Mouse (Mus musculus) hindbrain, embryonic 16.5 days (tissue): ENCODE results near the gene Adgrg5. TPM values are rescaled to one million over a fixed set of nuclear protein-coding genes. Genes with fewer than 3 reads are reported as not detected.

Source experiments
- ATAC-seq: fragments of 200-750 bp; cut with Nextera tagmentation; 2 replicates; pipeline ENCODE4 v1.8.0; 2017; ENCODE audit warnings: moderate TSS enrichment, moderate library complexity
- H3K27ac ChIP-seq: fragments of 300-500 bp; sonication (generic); 2 replicates; pipeline ENCODE4 v1.5.1; 2014; ENCODE audit warnings: low read depth, mild to moderate bottlenecking, control low read depth, low read length, moderate library complexity
- H3K27me3 ChIP-seq: fragments of 300-500 bp; sonication (generic); replicated peaks from 2 replicates; pipeline ENCODE4 v1.6.1; 2014; ENCODE audit warnings: low read length; ENCODE audit not compliant: control insufficient read depth, insufficient read depth
- H3K36me3 ChIP-seq: fragments of 300-500 bp; sonication (generic); 2 replicates; pipeline ENCODE4 v1.6.1; 2014; ENCODE audit warnings: mild to moderate bottlenecking, low read length, moderate library complexity, mixed read lengths; ENCODE audit not compliant: control insufficient read depth, insufficient read depth
- H3K4me1 ChIP-seq: fragments of 300-500 bp; sonication (generic); 2 replicates; pipeline ENCODE4 v1.6.1; 2014; ENCODE audit warnings: low read depth, low read length; ENCODE audit not compliant: control insufficient read depth, insufficient read depth
- H3K4me2 ChIP-seq: fragments of 300-500 bp; sonication (generic); 2 replicates; pipeline ENCODE4 v1.6.1; 2014; ENCODE audit warnings: mild to moderate bottlenecking, low read length, control low read depth, moderate library complexity
- H3K4me3 ChIP-seq: fragments of 300-500 bp; sonication (generic); 2 replicates; pipeline ENCODE4 v1.5.1; 2014; ENCODE audit warnings: mild to moderate bottlenecking, low read length, control low read depth, moderate library complexity
- H3K9ac ChIP-seq: fragments of 300-500 bp; sonication (generic); 2 replicates; pipeline ENCODE4 v1.6.1; 2014; ENCODE audit warnings: low read depth, mild to moderate bottlenecking, control low read depth, low read length, moderate library complexity
- H3K9me3 ChIP-seq: fragments of 300-500 bp; sonication (generic); 2 replicates; pipeline ENCODE4 v1.6.1; 2014; ENCODE audit warnings: mild to moderate bottlenecking, low read length, moderate library complexity; ENCODE audit not compliant: control insufficient read depth
- WGBS: fragments of 180-500 bp; shearing (Covaris S2); extraction: QIAGEN DNeasy Blood & Tissue Kit; methylation state at CpG from one replicate; pipeline ENCODE4 v1.1.7; 2014; 5-methylcytosine and 5-hydroxymethylcytosine counted together
- polyA plus RNA-seq: library from polyadenylated mRNA; unstranded; fragments of >200 nt; fragmentation: Nextera tagmentation; extraction: Ambion mirVana; gene quantifications from 2 replicates; pipeline ENCODE4 v1.2.1, GENCODE M21; 2015

Adgrg5 gene
- polyA plus RNA-seq, 1 experiment from 2014 or later = 0.09 TPM

DNA sequence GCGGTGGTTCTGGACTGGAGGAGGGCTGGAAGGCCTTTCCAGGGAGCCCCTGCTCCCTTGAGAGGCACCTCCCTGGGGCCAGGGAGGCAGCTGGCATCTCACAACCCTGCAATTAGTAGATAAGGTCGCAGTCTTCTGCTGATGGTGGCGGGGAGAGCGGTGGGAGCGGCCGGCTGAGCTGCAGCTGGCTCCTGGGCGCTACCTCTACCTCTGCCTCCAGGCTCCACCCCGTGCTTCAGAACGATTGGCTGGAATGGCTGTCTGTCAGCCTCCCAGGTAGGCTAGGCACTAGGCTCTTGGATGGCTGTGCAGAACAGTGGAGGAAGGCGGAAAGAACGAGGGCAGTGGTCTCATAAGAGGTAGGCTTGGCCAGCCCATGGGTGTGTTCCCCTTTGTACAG, 24.2 kb upstream of the Adgrg5 start:
- 19% methylated on average over 11 of the region's 11 CpGs for WGBS
- Histone ChIP-seq H3K9me3 (no peaks in the 10 kb centered on the region), H3K36me3 (no peaks in the 10 kb centered on the region), H3K4me1 (no peaks in the 10 kb centered on the region; the same call in 1 of the 2 replicates), H3K27me3 (no peaks in the 10 kb centered on the region), H3K27ac (no peak overlapping the region), H3K4me3 (0 out of 2 replicates have a peak overlapping the region, but pooled peaks have one; percentile 11), H3K9ac (no peak overlapping the region), H3K4me2 (peak overlapping the region; percentile 22; the same call in 1 of the 2 replicates)
- ATAC-seq = peak; percentile 52; the same call in 1 of the 2 replicates

DNA sequence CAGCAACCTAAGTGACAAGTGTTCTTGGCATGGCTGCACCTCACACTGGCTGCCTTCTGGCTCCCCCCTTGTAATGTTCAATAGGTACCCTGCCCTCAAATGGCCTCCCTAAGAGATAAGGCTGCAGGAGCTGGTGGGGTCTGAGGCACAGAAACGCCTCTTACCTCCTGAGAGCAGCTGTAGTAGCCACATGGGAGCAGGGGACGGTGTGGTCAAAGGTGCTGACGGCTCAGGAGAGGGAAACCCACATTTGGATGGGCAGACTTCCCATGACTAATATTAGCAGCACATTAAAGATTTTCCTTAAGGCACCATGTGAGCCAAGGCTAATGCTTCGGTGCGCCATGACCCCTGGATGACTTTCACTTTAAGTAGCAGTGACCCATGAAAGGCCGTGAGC, 22.9 kb upstream of the Adgrg5 start:
- H3K4me2 ChIP-seq = no peak overlapping the region
- H3K27me3 ChIP-seq = no peaks in the 10 kb centered on the region
- WGBS = 21% methylated on average over 6 of the region's 6 CpGs
- no peak overlapping the region for H3K4me3 ChIP-seq
- ATAC-seq = no peak
- H3K9ac ChIP-seq = no peak overlapping the region
- no peaks in the 10 kb centered on the region for H3K9me3 ChIP-seq
- no peak overlapping the region for H3K27ac ChIP-seq
- no peaks in the 10 kb centered on the region; the same call in 1 of the 2 replicates for H3K4me1 ChIP-seq
- H3K36me3 ChIP-seq = no peaks in the 10 kb centered on the region

DNA sequence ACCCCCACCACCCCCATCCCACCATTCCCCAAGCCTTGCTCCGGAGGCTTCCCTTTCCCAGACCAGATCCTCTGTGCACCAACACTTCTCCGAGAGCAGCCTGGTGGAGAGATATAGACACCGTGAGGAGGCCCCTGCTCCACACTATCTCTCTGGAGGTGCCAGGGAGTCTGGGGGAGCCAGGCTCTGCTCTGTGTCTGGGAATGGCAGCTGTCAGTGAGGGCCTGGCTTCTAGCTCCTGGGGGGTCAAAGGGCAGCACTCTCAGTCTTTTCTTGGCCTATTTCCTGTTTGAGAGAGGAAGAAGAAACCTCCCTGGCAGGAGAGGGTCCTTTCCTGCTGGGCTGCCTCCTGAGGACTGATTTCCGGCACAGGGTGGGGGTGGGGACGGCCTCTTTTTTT, 22.5 kb upstream of the Adgrg5 start:
- 32% methylated on average over 5 of the region's 5 CpGs for WGBS
- H3K4me1 ChIP-seq = no peaks in the 10 kb centered on the region; the same call in 1 of the 2 replicates
- H3K9me3 ChIP-seq = no peaks in the 10 kb centered on the region
- H3K4me2 ChIP-seq = no peak overlapping the region
- H3K27me3 ChIP-seq = no peaks in the 10 kb centered on the region
- no peak overlapping the region for H3K4me3 ChIP-seq
- H3K36me3 ChIP-seq = no peaks in the 10 kb centered on the region
- ATAC-seq = no peak
- no peak overlapping the region for H3K27ac ChIP-seq
- no peak overlapping the region for H3K9ac ChIP-seq

DNA sequence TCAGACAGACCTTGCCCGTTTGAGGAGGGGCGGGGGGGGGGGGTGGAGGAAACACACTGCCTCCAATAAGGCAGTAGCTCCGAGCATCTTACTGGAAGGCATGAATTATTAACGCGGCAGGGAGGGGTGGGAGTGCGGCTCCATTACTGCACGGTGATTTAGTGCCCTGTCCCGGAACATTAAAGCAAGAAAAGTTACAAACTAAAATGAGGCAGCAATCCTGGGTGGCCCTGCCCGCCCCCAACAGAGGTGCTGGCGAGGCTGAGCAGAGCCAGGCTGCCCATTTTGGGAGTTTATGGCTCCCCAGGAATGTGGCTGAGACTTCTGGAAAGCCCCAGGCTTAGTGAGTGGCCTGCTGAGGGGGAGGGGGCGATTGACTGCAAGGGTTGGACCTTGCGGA, 19.8 kb upstream of the Adgrg5 start:
- Histone ChIP-seq H3K4me2 (no peak overlapping the region), H3K9me3 (no peaks in the 10 kb centered on the region), H3K27me3 (no peaks in the 10 kb centered on the region), H3K4me1 (no peaks in the 10 kb centered on the region; the same call in 1 of the 2 replicates), H3K36me3 (no peaks in the 10 kb centered on the region), H3K27ac (no peak overlapping the region), H3K4me3 (no peak overlapping the region), H3K9ac (no peak overlapping the region)
- no peak for ATAC-seq
- WGBS = 50% methylated on average over 12 of the region's 12 CpGs

DNA sequence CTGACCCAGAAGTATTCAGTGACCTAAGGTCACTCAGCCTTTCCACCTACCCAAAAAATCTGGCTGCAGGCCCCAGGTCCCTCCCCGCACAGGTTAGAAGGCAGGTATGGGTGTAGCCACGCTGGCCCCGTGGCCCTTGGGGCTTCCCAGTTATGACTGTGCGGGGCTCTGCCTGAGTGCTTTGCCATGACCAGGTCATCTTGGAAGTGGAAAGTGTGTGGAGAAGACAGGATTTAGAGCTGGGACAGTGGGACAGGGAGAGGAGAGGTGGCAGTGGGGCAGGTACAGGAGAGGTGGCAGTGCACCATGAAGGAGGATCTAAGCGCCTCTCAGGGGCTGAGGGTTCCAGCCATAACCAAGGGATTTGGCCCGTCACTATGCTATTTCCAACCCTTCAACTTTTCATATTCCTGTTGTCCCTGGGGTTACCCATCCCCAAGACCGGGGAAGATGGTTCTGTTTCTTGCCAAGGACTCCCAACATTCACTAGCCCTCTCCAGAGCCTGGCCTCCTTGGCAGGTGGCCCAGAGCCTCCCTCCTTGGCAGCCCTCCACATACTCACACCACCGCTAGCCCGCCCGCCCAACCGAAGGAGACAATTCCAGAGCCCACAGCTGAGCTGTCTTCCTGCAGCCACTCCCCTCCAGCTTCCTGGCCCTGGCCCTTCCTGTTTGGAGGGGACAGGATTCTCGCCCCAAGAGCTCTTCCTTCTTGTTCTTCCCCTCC, 18.9 kb upstream of the Adgrg5 start:
- Histone ChIP-seq H3K9ac (no peak overlapping the region), H3K4me2 (no peak overlapping the region), H3K36me3 (no peaks in the 10 kb centered on the region), H3K4me3 (no peak overlapping the region), H3K27me3 (no peaks in the 10 kb centered on the region), H3K4me1 (no peaks in the 10 kb centered on the region; the same call in 1 of the 2 replicates), H3K27ac (no peak overlapping the region), H3K9me3 (no peaks in the 10 kb centered on the region)
- 57% methylated on average over 11 of the region's 12 CpGs for WGBS
- peak; percentile 78 for ATAC-seq

DNA sequence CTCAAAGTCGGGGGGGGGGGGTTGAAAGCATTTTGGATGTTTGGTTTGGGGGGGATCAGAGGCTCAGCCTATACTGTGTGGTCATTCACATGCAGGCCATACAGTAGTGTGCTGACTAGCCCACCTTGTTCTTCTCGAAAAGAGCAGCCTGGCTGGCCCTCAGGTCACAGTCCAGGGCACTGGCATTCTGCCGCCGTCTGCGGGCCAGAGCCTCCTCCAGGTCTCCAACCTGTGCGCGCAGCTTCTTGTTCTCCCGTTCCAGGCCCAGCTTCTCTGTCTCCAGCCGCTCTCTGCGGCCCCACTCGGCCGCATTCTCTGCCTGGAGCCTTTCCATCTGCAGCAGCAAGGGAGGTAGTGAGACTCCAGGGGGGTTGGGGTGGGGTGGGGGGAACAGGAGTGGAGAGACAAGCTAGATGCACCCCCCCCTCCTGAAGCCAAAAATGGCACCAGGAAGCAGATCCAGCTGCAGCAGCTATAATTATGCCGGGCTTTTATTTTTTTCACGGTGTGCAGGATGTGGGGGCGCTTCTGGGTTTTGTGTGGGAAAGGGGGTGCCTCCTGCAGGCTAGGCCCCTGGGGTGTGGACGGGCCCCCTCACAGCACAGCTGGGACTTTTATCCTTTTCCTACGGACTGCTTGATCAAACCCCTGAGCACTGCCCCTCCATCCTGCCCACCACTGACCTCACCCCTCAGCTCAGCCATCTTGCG, 15.7 kb upstream of the Adgrg5 start:
- WGBS = 86% methylated on average over 18 of the region's 18 CpGs
- Histone ChIP-seq H3K4me3 (no peak overlapping the region), H3K27ac (no peak overlapping the region), H3K9me3 (no peaks in the 10 kb centered on the region), H3K4me1 (peaks cover under 1% of the 10 kb centered on the region), H3K36me3 (no peaks in the 10 kb centered on the region), H3K4me2 (no peak overlapping the region), H3K9ac (no peak overlapping the region), H3K27me3 (peaks cover 3% of the 10 kb centered on the region; the same call in 1 of the 2 replicates)
- no peak for ATAC-seq

DNA sequence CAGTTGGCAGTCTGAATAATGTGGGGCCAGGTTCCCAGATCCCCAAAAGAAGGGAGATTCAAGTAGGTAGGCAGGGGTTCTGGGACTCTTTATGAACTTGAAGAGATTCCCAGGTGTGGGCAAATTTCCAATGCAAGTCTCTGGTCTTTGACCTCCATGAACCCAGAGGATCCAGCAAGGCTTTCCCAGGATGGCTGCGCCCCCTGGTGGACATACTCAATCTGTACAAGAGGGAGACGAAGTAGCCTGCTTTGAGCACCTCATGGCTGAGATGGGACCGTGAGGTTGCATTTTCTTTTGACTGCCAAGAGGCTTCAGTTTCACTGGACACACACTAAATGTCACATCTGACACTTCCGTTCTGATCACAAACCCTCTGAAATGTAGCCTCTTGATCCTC, 14.6 kb upstream of the Adgrg5 start:
- no peak for ATAC-seq

DNA sequence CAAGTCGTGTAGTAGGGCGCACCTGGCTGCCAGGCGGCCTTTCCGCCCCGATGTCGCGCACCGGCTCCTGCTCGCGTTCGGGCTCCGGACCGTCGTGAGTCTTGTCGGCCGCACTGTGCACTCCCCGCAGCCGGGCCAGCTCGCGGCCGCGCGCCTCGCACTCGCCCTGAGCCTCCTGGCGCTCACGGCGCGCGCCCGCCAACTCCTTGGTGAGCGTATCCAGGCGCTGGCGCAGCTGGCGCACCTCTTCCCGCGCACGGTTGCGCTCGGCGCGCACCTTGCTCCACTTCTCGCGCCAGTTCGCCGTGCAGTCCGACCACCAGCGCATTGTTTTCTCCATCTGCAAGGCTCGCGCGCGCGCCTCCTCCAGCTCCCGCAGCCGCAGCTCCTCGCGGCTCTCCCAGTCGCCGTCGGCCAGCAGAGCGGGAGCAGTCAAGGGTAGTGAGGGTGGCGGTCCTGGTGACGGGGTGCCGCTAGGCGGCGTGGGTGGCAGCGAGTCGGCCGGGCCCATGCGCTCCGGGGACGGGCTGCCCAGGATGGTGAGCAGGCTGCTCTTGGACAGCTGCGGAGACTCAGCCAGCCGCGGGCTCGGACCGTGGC, 10.3 kb upstream of the Adgrg5 start:
- peak; percentile 67 for ATAC-seq
- 10% methylated on average over 64 of the region's 77 CpGs for WGBS
- Histone ChIP-seq H3K36me3 (no peaks in the 10 kb centered on the region), H3K4me3 (peak overlapping the region; percentile 54), H3K27me3 (peaks cover 15% of the 10 kb centered on the region), H3K27ac (no peak overlapping the region), H3K9ac (peak overlapping the region; percentile 60), H3K4me2 (peak overlapping the region; percentile 80), H3K9me3 (no peaks in the 10 kb centered on the region), H3K4me1 (peaks cover 25% of the 10 kb centered on the region)

More for the DNA sequence above, 14.6 kb upstream of the Adgrg5 start:
- no peak overlapping the region for H3K27ac ChIP-seq
- H3K27me3 ChIP-seq = peaks cover 8% of the 10 kb centered on the region
- 6% methylated on average over 4 of the region's 4 CpGs for WGBS
- no peak overlapping the region for H3K4me2 ChIP-seq
- H3K4me3 ChIP-seq = no peak overlapping the region
- no peaks in the 10 kb centered on the region for H3K9me3 ChIP-seq
- no peak overlapping the region for H3K9ac ChIP-seq
- H3K4me1 ChIP-seq = peaks cover 7% of the 10 kb centered on the region
- no peaks in the 10 kb centered on the region for H3K36me3 ChIP-seq

DNA sequence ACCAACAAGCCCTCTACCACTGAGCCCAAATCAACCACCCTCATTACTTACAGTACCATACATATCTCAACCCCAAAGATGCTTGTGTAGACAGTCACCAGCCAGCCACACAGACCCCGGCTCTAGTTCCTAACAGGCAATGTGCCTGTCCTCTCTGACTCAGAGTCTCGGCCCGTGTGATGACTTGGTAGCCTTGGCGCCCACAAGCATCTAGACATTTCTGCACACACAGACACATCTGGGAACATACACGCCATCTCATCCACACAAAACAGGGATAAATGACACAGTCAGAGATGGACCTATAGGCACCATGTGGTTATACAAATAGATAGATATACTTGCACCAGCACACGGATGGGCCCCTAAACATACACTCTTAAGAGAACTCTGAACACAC, 9.2 kb upstream of the Adgrg5 start:
- Histone ChIP-seq H3K27me3 (peaks cover 15% of the 10 kb centered on the region), H3K4me1 (peaks cover 25% of the 10 kb centered on the region), H3K36me3 (no peaks in the 10 kb centered on the region), H3K9ac (no peak overlapping the region), H3K4me3 (no peak overlapping the region), H3K27ac (no peak overlapping the region), H3K9me3 (no peaks in the 10 kb centered on the region), H3K4me2 (no peak overlapping the region)
- no peak for ATAC-seq
- 70% methylated on average over 6 of the region's 6 CpGs for WGBS
